ENCODE assay signal across 8 mouse cellular contexts in genomic region chr11:121369622-121370021, GRCm38 (mm10). TPM values are rescaled to one million over a fixed set of nuclear protein-coding genes. Genes with fewer than 3 reads are reported as not detected.
A peak's percentile ranks its signal among the peaks of the same experiment; 100 is the strongest.
DNase-seq lines count a peak whose midpoint lies in the region; ATAC-seq and TF ChIP-seq lines count a peak whose summit lies in the region.
"Had no signal": no experiment of that assay in that cellular context is flagged by ENCODE, and none has a peak within 500 bp of the region (broad histone marks: within the 10 kb centered on the region; RNA-seq: fewer than 3 reads in every experiment).

No protein-coding gene starts in this region.

- TF ChIP-seq CTCF in intestine, postnatal 0 days (IDR thresholded peaks at IDR 0.05; ENCODE audit: low read depth), result peak; percentile 69
- peak; percentile 83 for TF ChIP-seq CTCF in E14TG2a.4 (conservative IDR thresholded peaks at IDR 0.05; ENCODE audit: low read length)
- TF ChIP-seq CTCF in cortical plate, adult 2 months (IDR thresholded peaks at IDR 0.05; ENCODE audit: extremely low read depth, insufficient read depth, low read length), result 0 out of 2 replicates have a peak, but pooled peaks have one; percentile 19
- TF ChIP-seq CTCF in liver, postnatal 0 days (IDR thresholded peaks at IDR 0.05; ENCODE audit: low read depth), result peak; percentile 76

- no peak overlapping the region for H3K27ac ChIP-seq in intestine, postnatal 0 days (ENCODE audit: low read depth, low read length)
- H3K27ac ChIP-seq in intestine, embryonic 15.5 days, result no peak overlapping the region
- H3K27ac ChIP-seq in cortical plate, adult 2 months (ENCODE audit: insufficient read depth, low read length), result no peak overlapping the region
- no peak overlapping the region for H3K27ac ChIP-seq in liver, postnatal 0 days (ENCODE audit: low read depth)
- H3K27ac ChIP-seq: lung, embryonic 15.5 days had no signal

- no peak overlapping the region for H3K9ac ChIP-seq in intestine, postnatal 0 days (ENCODE audit: low read depth, low read length)
- no peak overlapping the region for H3K9ac ChIP-seq in intestine, embryonic 15.5 days
- no peak overlapping the region for H3K9ac ChIP-seq in liver, postnatal 0 days (replicated peaks)
- H3K9ac ChIP-seq: lung, embryonic 15.5 days had no signal

- TF ChIP-seq EP300 in liver, postnatal 0 days (IDR thresholded peaks at IDR 0.05; ENCODE audit: low read depth), result no peak

- no peaks in the 10 kb centered on the region for H3K27me3 ChIP-seq in intestine, postnatal 0 days (replicated peaks; ENCODE audit: control insufficient read depth, insufficient read depth, low read length)
- H3K27me3 ChIP-seq in intestine, embryonic 15.5 days (replicated peaks), result no peaks in the 10 kb centered on the region
- H3K27me3 ChIP-seq in E14TG2a.4 (ENCODE audit: insufficient read depth, low read length), result no peaks in the 10 kb centered on the region
- H3K27me3 ChIP-seq in liver, postnatal 0 days (ENCODE audit: insufficient read depth, low read length), result no peaks in the 10 kb centered on the region
- H3K27me3 ChIP-seq: lung, embryonic 15.5 days had no signal

- H3K9me3 ChIP-seq in intestine, postnatal 0 days (ENCODE audit: control insufficient read depth), result no peaks in the 10 kb centered on the region
- H3K9me3 ChIP-seq in intestine, embryonic 15.5 days, result no peaks in the 10 kb centered on the region
- no peaks in the 10 kb centered on the region for H3K9me3 ChIP-seq in E14TG2a.4 (ENCODE audit: low read length)
- H3K9me3 ChIP-seq in liver, postnatal 0 days (ENCODE audit: low read length), result no peaks in the 10 kb centered on the region
- H3K9me3 ChIP-seq: lung, embryonic 15.5 days had no signal

- no peak overlapping the region for H3K4me2 ChIP-seq in intestine, postnatal 0 days (replicated peaks; ENCODE audit: low read depth)
- H3K4me2 ChIP-seq in intestine, embryonic 15.5 days (replicated peaks), result no peak overlapping the region
- H3K4me2 ChIP-seq in liver, postnatal 0 days (ENCODE audit: low read depth, low read length), result no peak overlapping the region
- H3K4me2 ChIP-seq: lung, embryonic 15.5 days had no signal

- ATAC-seq in intestine, postnatal 0 days, result no peak
- ATAC-seq in intestine, embryonic 15.5 days, result no peak
- ATAC-seq in liver, postnatal 0 days, result no peak

- 57% methylated on average over 6 of the region's 6 CpGs for WGBS in intestine, postnatal 0 days
- 58% methylated on average over 6 of the region's 6 CpGs for WGBS in intestine, embryonic 15.5 days
- 55% methylated on average over 6 of the region's 6 CpGs for WGBS in liver, postnatal 0 days (ENCODE audit: insufficient replicate concordance)

- no peak for TF ChIP-seq POLR2A in cortical plate, adult 2 months (IDR thresholded peaks at IDR 0.05; ENCODE audit: extremely low read depth, insufficient read depth, low read length)

- H3K36me3 ChIP-seq in intestine, postnatal 0 days (ENCODE audit: control insufficient read depth, insufficient read depth), result no peaks in the 10 kb centered on the region
- no peaks in the 10 kb centered on the region for H3K36me3 ChIP-seq in intestine, embryonic 15.5 days
- no peaks in the 10 kb centered on the region for H3K36me3 ChIP-seq in E14TG2a.4 (ENCODE audit: insufficient read depth, low read length)
- H3K36me3 ChIP-seq in liver, postnatal 0 days (replicated peaks; ENCODE audit: insufficient read depth, low read length), result no peaks in the 10 kb centered on the region
- H3K36me3 ChIP-seq: lung, embryonic 15.5 days had no signal

- H3K4me1 ChIP-seq in intestine, postnatal 0 days (replicated peaks; ENCODE audit: control insufficient read depth, insufficient read depth, low read length), result no peaks in the 10 kb centered on the region
- no peaks in the 10 kb centered on the region for H3K4me1 ChIP-seq in intestine, embryonic 15.5 days (replicated peaks)
- H3K4me1 ChIP-seq in E14TG2a.4 (replicated peaks; ENCODE audit: low read depth, low read length), result no peaks in the 10 kb centered on the region
- peaks cover 2% of the 10 kb centered on the region; the same call in 1 of the 2 replicates for H3K4me1 ChIP-seq in cortical plate, adult 2 months (ENCODE audit: control insufficient read depth, insufficient read depth, low read length)
- no peaks in the 10 kb centered on the region for H3K4me1 ChIP-seq in liver, postnatal 0 days (ENCODE audit: insufficient read depth)
- H3K4me1 ChIP-seq: lung, embryonic 15.5 days had no signal

- H3K4me3 ChIP-seq in intestine, postnatal 0 days (ENCODE audit: low read depth, low read length), result no peak overlapping the region
- no peak overlapping the region for H3K4me3 ChIP-seq in intestine, embryonic 15.5 days (replicated peaks)
- no peak overlapping the region for H3K4me3 ChIP-seq in E14TG2a.4 (replicated peaks; ENCODE audit: low read length)
- no peak overlapping the region for H3K4me3 ChIP-seq in cortical plate, adult 2 months (ENCODE audit: insufficient read depth, low read length)
- no peak overlapping the region for H3K4me3 ChIP-seq in liver, postnatal 0 days (ENCODE audit: low read depth, low read length)
- H3K4me3 ChIP-seq: lung, embryonic 15.5 days had no signal

- peak; percentile 74 for DNase-seq in A20 (ENCODE audit: low read depth, low spot score)
- peak; percentile 72 for DNase-seq in liver, postnatal 0 days
- DNase-seq in thymus, postnatal 0 days (ENCODE audit: low spot score), result peak; percentile 41

RNA-seq across cellular contexts. Expression of gene Wdr45b, which starts 15.4 kb away (rescaled TPM):
- polyA plus RNA-seq in intestine, postnatal 0 days (2015; fragmentation: Nextera tagmentation; extraction: Ambion mirVana), result 47.0 and 47.9 TPM in 2 replicates
- polyA plus RNA-seq in intestine, embryonic 15.5 days (2015; fragmentation: Nextera tagmentation; extraction: Ambion mirVana), result 76.7 and 79.5 TPM in 2 replicates
- 75.7 and 85.8 TPM in 2 replicates for polyA plus RNA-seq in cortical plate, adult 2 months (2012; rRNA removed)
- polyA plus RNA-seq in liver, postnatal 0 days (2015; fragmentation: Nextera tagmentation; extraction: Ambion mirVana), result 16.6 and 16.7 TPM in 2 replicates
- polyA plus RNA-seq in thymus, postnatal 0 days (2015; fragmentation: Nextera tagmentation; extraction: Ambion mirVana), result 57.6 and 58.9 TPM in 2 replicates

RNA-seq across cellular contexts. Expression of gene Rab40b, which starts 18.4 kb away (rescaled TPM):
- polyA plus RNA-seq in intestine, postnatal 0 days (2015; fragmentation: Nextera tagmentation; extraction: Ambion mirVana), result 2.2 and 3.4 TPM in 2 replicates
- 5.4 TPM in 2 replicates for polyA plus RNA-seq in intestine, embryonic 15.5 days (2015; fragmentation: Nextera tagmentation; extraction: Ambion mirVana)
- 31.1 and 33.7 TPM in 2 replicates for polyA plus RNA-seq in cortical plate, adult 2 months (2012; rRNA removed)
- 0.58 and 0.60 TPM in 2 replicates for polyA plus RNA-seq in liver, postnatal 0 days (2015; fragmentation: Nextera tagmentation; extraction: Ambion mirVana)
- 0.64 and 1.0 TPM in 2 replicates for polyA plus RNA-seq in thymus, postnatal 0 days (2015; fragmentation: Nextera tagmentation; extraction: Ambion mirVana)

RNA-seq across cellular contexts. Expression of gene Fn3krp, which starts 51.6 kb away (rescaled TPM):
- polyA plus RNA-seq in intestine, postnatal 0 days (2015; fragmentation: Nextera tagmentation; extraction: Ambion mirVana), result 3.4 and 3.5 TPM in 2 replicates
- 6.4 and 7.1 TPM in 2 replicates for polyA plus RNA-seq in intestine, embryonic 15.5 days (2015; fragmentation: Nextera tagmentation; extraction: Ambion mirVana)
- polyA plus RNA-seq in cortical plate, adult 2 months (2012; rRNA removed), result 38.1 and 41.0 TPM in 2 replicates
- polyA plus RNA-seq in liver, postnatal 0 days (2015; fragmentation: Nextera tagmentation; extraction: Ambion mirVana), result 12.2 and 14.6 TPM in 2 replicates
- 7.4 and 7.8 TPM in 2 replicates for polyA plus RNA-seq in thymus, postnatal 0 days (2015; fragmentation: Nextera tagmentation; extraction: Ambion mirVana)

Comparison
In these comparisons a context has a peak if more than half of its experiments do, and no peak if none do; other contexts are left out.
1. CTCF ChIP-seq: peak in every context shown above with its lines; median percentile 83 in E14TG2a.4; 76 in liver, postnatal 0 days; 69 in intestine, postnatal 0 days; 19 in cortical plate, adult 2 months.